ENCODE assay signal across 8 mouse cellular contexts in genomic region chr6:113644808-113645207, GRCm38 (mm10). TPM values are rescaled to one million over a fixed set of nuclear protein-coding genes. Genes with fewer than 3 reads are reported as not detected.
A peak's percentile ranks its signal among the peaks of the same experiment; 100 is the strongest.
DNase-seq lines count a peak whose midpoint lies in the region; ATAC-seq and TF ChIP-seq lines count a peak whose summit lies in the region.

No protein-coding gene starts in this region.

- H3K27me3 ChIP-seq in stomach, postnatal 0 days (ENCODE audit: control insufficient read depth, insufficient read depth, low read length) = no peaks in the 10 kb centered on the region

- H3K36me3 ChIP-seq in stomach, postnatal 0 days (ENCODE audit: control insufficient read depth, insufficient read depth, low read length) = peaks cover 3% of the 10 kb centered on the region; the same call in 1 of the 2 replicates

- no peak overlapping the region for H3K4me3 ChIP-seq in stomach, postnatal 0 days (ENCODE audit: low read depth, low read length)

- TF ChIP-seq EP300 in stomach, postnatal 0 days (optimal IDR thresholded peaks at IDR 0.05) = no peak

- DNase-seq in adrenal gland, adult (ENCODE audit: inconsistent age in 2 of 2, low spot score in 1 of 2) = peak; percentile 71 to 78
- DNase-seq in adrenal gland, postnatal 25 days = no peak
- DNase-seq in spleen, postnatal 36 days (ENCODE audit: low spot score in 2 of 2) = peak; percentile 28 to 39
- no peak for DNase-seq in spleen, adult 12 weeks (ENCODE audit: low spot score)
- peak; percentile 66 to 87 for DNase-seq in kidney, postnatal 25 days
- no peak for DNase-seq in stomach, postnatal 0 days (ENCODE audit: low spot score)
- DNase-seq in ovary, postnatal 10 days (ENCODE audit: low spot score) = no peak
- DNase-seq in cerebellum, postnatal 14 days = no peak

- H3K9ac ChIP-seq in stomach, postnatal 0 days (ENCODE audit: low read length) = no peak overlapping the region

- 64% methylated on average over 8 of the region's 8 CpGs for WGBS in stomach, postnatal 0 days

- H3K4me2 ChIP-seq in stomach, postnatal 0 days (replicated peaks; ENCODE audit: low read depth) = no peak overlapping the region

- no peaks in the 10 kb centered on the region for H3K4me1 ChIP-seq in stomach, postnatal 0 days (replicated peaks; ENCODE audit: control insufficient read depth, insufficient read depth)

- H3K9me3 ChIP-seq in stomach, postnatal 0 days (ENCODE audit: control insufficient read depth, low read length) = no peaks in the 10 kb centered on the region

- no peak for ATAC-seq in stomach, postnatal 0 days (ENCODE audit: low FRiP score, low TSS enrichment)

- peak overlapping the region; percentile 63; the same call in 1 of the 2 replicates for H3K27ac ChIP-seq in stomach, postnatal 0 days (replicated peaks)

- TF ChIP-seq CTCF in stomach, postnatal 0 days (IDR thresholded peaks at IDR 0.05; ENCODE audit: low read depth) = no peak

RNA-seq across cellular contexts. Expression of gene Irak2, which starts 6.5 kb away (rescaled TPM):
- total RNA-seq in adrenal gland, postnatal 25 days (2021) = 13.8 and 17.1 TPM in 2 replicates
- polyA plus RNA-seq in stomach, postnatal 0 days (2015; fragmentation: Nextera tagmentation; extraction: Ambion mirVana) = 9.6 and 10.2 TPM in 2 replicates

RNA-seq across cellular contexts. Expression of gene Vhl, which starts 21.0 kb away (rescaled TPM):
- total RNA-seq in adrenal gland, postnatal 25 days (2021) = 31.6 and 32.6 TPM in 2 replicates
- 23.4 and 24.3 TPM in 2 replicates for polyA plus RNA-seq in stomach, postnatal 0 days (2015; fragmentation: Nextera tagmentation; extraction: Ambion mirVana)

RNA-seq across cellular contexts. Expression of gene Brk1, which starts 40.2 kb away (rescaled TPM):
- total RNA-seq in adrenal gland, postnatal 25 days (2021) = 175 and 224 TPM in 2 replicates
- polyA plus RNA-seq in stomach, postnatal 0 days (2015; fragmentation: Nextera tagmentation; extraction: Ambion mirVana) = 199 and 201 TPM in 2 replicates

RNA-seq across cellular contexts. Expression of gene Fancd2os, which starts 44.3 kb away (rescaled TPM):
- 0.70 TPM in 1 of 2 replicates, not detected in the other for total RNA-seq in adrenal gland, postnatal 25 days (2021)
- polyA plus RNA-seq in stomach, postnatal 0 days (2015; fragmentation: Nextera tagmentation; extraction: Ambion mirVana) = not detected in 2 replicates

RNA-seq across cellular contexts. Expression of gene Tatdn2, which starts 52.0 kb away (rescaled TPM):
- total RNA-seq in adrenal gland, postnatal 25 days (2021) = 49.5 and 50.7 TPM in 2 replicates
- polyA plus RNA-seq in stomach, postnatal 0 days (2015; fragmentation: Nextera tagmentation; extraction: Ambion mirVana) = 0.73 and 0.97 TPM in 2 replicates

Comparison
In these comparisons a context has a peak if more than half of its experiments do, and no peak if none do; other contexts are left out.
1. DNase-seq: peak in adrenal gland, adult (2 of 2), spleen, postnatal 36 days (2 of 2) and kidney, postnatal 25 days (2 of 2); none in adrenal gland, postnatal 25 days (single experiment), spleen, adult 12 weeks (single experiment), stomach, postnatal 0 days (single experiment), ovary, postnatal 10 days (single experiment) and cerebellum, postnatal 14 days (0 of 2).